Mouse (Mus musculus) cerebellum, adult 8-10 months (tissue): ENCODE results near the gene Atp1b1.

Experiments used
- DNase-seq: peaks from one replicate; pipeline ENCODE4 v3.0.0; 2022

Gene Atp1b1

DNA sequence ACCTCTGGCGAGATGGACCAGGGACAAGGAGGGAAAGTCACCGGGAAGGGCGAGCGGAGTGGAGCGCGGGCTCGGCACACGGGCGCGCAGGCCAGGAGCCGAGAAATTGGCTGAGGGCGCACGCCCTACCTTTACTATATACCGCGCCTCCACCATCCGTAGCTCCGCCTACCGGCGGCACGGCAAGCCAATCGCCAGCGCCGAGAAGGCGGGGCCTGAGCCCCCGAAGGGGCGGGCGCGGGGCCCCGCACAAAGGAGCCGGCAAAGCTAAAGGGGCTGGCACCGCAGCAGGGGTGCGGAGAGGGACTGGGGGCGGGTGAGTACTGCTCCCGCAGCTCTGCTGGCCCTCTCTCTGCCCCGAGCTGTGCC is at the start of gene Atp1b1:
Atp1b1 (minus strand) TSS at position 111 of the 369 bp plus-strand sequence.
- DNase-seq: peak; percentile 93

DNA sequence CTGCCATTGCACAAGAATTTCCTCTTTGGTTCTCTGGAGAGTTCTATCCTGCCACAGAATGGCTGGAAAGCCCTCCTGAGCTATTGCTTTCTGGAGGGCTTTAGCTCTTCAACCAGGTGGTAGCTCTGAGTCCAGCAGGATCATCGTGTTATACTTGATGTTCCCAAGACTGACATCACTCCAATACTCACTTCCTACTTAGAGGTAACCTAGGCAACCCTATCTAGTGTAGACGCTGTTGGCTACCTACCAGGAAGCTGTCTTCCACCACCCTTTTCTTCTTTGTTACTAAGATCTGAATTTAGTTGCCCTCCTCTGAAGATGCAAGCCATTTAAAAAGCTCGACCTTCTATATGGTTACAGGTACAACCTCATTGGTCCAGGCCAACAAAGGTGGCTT is 46.9 kb upstream of the Atp1b1 start:
- DNase-seq: no peak

DNA sequence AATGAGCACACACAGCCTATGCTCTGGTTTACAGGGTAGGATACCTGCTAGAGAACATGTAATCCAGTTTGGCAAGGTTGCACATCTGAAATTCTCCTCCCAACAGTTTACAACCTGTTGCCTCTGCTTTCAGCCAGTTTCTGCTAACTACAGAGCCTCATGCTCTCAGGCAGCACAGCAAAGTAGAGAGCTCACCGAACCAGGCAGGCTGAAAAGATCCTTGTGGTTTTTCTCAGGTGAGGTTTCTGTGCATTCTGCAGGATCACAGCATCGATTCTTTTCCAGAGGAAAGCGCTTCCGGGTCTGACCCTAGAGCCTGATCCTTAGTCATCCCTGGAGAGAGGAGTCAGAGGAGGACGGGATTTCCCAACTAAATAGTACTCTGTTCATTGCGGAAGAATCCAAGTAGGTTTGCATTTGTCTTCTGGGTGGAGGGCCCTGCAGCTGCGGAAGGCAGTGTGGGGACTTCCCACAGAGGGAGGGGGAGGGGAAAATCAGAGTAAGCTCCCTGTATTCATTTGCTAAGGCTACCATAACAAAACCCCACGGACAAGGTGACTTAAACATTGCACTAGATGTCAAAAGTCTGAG is 45.1 kb upstream of the Atp1b1 start:
- no peak for DNase-seq

DNA sequence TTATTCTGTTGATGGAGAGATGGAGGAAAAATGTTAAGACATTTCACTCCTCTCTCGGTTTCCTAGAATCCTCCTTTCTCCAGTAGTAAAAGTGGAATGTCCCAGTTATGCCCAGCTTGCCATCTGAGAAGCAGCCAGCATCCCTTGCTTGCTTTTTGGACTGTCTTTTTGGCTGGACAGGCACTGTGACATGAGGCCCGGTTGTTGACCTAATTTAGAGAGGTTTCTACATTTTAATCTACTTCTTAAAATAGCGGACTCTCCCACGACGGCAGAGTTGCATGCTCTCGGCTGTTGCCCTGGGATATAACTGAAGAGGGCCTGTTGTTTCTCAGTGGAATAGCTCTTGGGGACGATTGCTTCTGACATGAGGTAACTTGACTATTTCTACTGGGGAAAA is 44.1 kb upstream of the Atp1b1 start:
- DNase-seq: peak; percentile 27

DNA sequence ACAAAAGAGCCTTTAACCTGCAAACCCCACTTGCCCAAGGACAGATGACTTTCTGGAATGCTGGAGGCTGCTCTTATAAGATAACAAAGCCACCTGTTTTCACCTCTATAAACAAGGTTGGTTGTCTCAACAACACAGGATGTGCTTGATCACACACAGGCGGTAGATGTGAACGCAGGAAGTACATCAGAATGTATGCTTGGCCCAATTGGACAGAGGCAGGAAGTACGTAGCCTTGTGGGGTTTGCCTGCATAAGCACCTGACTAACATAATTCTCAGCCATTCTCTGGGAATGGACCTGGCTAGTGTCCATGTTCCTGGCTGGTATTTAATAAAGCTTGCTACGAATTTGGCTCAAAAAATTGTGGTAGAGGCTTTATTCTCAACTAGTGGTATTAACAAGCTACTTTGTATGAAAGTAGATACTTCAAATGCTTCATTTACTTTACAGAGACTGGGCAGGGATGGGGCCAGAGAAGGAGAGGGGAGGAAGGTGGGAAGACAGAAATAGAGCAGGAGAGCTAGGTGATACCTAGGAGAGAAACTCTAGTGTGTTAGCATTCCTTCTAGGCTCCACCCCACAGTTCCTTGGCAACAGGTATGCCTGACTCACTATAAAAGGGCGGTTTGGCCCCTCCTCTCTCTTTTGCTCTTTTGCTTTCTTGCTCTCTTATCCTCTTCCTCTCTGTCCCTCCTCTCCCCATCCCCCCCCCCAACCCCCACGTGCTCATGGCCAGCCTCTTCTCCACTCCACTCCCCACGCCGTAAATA is 36.8 kb upstream of the Atp1b1 start:
- no peak for DNase-seq

DNA sequence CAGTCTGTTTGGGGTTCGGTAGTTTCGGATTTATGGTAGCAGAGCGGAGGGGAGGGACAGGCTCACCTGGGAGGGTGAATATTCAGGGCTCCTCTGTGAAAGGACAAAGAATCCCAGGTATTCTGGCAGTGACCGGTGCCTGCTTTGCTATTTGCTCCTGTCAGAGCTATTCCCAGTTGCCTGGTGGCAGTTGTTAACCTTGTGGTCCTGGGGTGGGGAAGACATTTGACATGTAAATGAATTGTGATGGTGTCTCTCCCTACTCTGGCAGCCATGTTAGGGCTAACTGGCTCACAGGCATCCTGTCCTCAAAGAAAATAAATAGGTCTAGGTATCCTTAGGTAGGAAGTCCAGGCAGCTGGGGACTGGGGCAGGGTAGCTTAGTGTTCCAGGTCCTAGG is 36.1 kb upstream of the Atp1b1 start:
- no peak for DNase-seq

DNA sequence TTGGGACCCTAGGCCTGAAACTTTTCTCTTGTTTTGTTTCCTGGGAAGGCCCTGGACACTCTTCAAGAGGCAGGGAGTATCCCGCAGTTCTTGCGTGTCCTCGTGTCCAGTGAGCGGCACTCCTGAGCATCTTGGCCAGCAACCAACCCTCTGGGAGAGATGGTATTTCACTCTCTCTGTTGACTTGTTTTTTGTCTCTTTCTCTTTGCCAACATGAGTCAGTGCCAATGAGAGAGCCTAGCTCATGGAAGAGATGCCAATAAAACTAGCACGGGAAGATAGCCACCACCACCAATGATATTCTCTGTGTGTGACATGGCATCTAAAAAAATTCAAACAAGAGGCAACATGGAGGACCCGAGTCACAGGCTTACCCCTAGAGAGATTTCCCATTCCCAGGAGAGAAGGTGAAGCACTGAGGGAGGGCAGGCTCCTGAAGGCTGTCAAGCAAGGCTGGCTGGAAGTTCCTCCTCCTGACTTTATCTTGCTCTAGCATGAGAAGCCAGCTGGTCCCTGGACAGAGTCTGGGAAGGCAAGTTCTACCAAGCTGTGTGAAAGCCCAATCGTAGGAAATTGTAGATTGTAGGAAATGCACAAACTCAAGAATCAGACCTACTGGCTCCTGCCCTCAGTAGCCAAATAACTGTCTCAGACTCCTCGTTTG is 35.0 kb upstream of the Atp1b1 start:
- peak; percentile 63 for DNase-seq

DNA sequence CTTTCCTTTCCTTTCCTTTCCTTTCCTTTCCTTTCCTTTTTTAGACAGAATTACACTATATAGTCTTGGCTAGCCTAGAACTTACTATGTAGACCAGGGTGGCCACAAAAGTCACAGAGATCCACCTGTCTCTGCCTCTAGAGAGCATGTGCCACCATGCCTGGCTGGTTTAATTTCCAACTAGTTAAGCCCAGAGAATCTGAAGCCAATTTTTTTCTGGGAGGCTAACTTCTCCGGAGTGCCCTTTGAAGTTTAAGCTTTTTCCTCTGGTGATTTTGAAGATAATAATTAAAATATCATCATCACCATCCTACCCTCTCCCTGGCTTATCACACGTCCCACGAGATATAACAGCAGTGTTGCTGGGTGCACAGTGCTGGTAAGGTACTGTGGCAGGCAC is 34.3 kb upstream of the Atp1b1 start:
- no peak for DNase-seq

DNA sequence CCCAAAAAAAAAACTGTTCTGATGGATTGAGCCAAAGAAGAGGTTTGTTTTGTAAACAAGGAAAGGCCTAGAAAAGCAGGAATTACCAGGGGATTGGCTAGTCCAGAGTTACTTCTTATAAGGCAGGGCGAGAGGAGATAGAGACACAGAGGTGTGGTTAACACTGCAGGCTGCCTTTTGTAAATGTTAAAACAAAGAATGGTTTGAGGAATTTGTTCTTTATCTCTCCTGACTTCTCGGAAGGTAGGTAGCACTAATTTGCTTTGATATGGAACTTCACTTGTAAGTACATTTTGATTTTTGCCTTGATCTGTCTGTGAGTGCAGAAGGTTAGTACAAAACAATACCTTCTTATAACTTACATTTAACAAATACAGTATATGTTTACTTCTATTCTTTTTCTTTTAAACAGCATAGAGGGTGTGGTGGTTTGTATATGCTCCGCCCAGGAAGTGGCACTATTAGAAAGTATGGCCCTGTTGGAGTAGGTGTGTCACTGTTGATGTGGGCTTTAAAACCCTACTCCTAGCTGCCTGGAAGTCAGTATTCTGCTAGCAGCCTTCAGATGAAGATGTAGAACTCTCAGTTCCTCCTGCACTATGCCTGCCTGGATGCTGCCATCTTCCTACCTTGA is 31.9 kb upstream of the Atp1b1 start:
- no peak for DNase-seq

DNA sequence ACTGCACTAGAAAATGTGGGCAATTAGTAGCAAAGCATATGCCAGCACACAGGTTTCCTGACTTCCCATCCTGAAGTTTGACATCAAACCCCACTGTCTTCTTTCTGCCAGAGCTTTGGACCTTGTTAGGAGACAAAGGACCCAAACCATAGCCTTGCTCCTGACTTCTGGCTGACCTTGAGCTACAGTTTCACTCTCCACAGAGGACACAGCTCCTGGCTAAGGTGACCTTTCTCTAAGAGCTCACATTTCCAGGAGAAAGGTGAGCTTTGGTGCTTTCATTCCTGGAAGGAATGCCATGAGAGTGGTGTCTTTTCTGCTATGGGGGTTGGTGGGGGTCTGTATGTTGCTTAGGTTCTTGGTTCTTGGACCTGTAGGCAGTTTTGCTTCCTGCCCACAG is 25.6 kb upstream of the Atp1b1 start:
- no peak for DNase-seq

DNA sequence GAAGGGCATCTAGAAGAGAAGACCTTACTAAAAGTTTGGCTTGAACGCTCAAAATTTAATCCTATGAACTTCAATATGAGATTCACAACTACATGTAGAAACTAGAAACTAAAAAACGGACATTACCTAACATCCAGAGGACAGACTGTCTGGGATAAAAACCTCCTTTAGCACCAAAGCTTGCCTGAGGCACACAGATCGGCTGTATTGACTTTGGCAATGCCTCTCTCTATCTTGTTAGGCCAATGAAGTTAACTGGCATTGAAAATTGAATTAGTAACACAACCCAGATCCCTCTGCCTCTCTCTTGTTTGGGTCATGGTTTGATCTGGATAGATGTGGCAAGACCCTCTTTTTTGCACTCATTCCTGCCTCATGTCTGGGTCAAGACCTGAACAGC is 24.7 kb upstream of the Atp1b1 start:
- no peak for DNase-seq

DNA sequence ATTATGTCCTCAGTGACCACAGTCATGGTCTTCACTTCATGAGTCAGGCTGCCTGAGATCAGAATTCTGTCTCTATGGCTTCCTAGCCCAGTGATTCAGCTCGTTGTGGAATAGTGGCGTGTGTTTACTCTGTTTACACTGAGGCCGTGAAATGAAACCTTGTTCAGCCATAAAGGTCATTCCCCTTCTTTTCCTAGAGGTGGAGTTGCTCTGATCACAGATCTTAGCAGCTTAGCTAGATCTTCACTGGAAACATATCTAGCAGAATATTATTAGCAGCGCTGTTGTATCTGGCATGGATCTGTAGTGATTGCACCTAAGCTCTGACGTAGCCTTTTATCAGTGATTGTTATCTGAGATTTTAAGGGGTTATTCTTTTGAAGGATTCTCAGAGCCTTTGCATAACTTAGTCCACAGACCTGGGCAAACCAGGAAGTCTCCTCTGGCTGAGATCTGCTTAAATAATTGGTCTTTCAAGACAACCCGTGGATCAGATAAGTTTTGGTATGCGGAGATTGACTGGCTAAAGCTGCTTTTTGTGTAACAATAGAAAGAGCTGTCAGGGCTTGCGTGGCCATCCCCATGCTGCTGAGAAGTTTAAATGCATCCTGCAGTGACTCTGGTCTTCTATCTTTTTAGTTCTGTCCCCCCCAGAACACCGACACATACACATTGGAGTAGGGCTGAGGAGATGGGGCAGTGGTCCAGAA is 23.6 kb upstream of the Atp1b1 start:
- no peak for DNase-seq

DNA sequence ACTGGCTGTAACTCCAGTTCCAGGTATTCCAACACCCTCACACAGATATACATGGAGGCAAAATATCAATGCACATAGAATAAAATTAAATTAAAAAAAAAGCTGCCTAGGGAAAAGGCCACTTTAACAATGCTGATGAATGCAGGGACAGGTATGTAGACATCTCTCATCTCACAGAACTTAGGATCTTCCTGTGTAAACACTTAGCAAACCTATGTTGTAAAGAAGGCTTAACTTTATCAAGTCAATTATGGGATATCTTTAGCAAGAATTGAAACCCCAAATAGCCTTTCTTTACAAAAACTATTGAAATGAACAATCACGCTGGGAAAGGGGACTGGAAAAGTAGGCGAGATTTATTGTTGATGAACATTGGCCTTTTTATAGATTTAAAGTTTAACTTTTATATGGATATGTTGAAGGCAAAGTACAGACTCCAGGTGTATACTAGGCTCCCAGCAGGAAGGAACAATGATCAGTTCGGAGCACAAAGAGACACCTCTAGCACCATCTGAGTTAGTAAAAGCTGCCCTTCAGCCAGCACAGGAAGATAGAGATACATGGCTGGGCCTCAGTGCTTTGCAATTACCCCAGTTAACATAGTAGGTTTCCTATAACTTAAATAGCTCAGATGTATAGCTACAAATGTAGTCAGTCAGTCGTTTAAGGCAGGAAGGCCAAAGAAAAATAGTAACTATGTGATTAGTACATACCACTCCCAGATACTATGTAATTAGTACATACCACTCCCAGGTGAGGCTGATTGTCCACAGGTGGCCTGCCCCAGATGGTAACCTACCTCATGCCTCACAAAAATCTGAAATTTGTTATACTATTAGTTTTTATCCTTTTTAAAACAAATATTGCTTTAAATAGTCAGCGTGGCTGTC is 22.8 kb upstream of the Atp1b1 start:
- DNase-seq: no peak

DNA sequence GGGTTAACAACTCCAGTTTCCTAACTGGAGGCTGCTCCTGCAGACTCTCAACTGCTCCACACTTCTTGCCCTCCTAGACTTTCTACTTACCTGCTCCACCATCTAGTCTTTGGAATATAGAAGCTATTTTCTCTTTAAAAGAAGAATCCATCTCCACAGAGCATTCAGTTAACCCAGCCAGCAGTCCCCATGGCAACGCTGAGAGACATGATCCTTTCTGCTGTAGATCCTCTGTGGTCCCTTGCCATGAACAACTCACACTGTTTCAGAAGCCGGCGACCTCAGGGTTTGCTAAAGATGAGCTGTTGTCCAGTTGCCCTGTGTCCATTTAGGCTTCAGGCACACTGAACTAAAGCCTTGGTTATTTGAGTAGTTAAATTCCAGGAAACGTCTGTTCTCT is 17.7 kb upstream of the Atp1b1 start:
- no peak for DNase-seq

DNA sequence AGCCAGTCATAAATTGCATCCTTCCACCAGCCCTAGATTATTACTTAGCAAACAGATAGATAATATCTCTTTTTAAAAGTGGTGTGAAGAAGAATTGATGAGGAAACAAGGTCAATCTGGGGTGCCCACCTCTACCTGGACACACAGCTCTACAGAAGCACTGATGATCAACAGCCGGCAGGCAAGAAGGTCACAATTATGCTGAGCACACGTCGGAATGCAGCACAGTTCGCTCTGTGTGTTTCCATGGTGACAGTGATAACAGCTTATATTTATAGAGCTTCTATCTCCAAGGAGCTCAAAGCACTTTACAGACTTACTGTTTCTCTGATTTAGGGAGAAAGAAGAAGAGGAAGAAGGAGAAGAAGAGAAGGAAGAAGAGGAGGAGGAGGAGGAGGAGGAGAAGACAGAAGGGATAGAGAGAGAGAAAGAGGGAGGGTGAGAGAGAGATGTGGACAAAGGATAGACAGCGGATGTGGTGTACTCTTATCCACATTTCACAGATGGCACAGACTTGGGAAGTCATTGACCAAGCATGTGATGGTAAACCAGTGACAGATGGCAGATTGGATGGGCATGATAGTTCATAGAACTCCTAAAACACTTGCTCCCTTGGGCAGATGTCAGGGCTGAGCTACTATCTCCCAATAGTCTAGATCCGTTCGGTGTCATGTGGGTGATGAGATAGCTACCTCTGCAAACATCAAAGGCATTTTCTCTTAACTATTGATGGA is 16.8 kb upstream of the Atp1b1 start:
- DNase-seq: no peak

DNA sequence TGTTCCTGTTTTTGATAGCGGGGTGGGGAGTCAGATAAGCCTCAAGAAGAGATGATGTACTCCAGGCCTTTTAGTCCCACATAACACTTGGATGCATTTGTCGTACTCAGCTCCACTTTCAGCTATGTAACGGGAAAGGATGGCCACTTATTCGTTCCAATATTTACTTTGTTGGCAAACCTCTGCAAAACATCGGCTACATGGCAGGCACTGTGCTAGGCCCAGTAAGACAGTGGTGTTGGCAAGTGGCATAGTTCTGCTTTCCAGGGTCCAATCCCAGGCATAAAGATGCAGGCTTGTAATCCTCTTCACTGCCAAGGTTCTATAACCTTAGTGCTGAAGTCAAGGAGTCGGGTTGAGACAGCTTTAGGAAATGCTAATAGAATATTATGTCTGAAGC is 16.2 kb upstream of the Atp1b1 start:
- DNase-seq: no peak

DNA sequence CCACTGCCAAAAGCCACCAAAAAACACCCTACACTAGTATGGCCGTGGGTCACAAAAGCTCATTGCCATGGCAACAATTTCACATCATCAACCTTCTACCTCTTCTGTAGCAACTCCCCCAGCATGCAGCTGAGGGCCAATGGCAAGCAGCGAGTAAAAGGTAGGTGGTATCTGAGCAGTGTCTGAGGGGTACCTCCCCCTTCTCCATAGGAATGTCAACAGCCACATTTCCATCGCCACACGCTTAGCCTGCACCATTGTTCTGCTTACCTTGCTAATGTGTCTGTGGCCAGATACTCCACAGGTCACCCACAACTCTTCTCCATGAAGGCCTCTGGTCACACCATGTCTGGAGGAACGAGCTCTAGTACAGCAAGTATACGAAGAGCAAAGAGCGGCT is 15.2 kb upstream of the Atp1b1 start:
- DNase-seq: no peak

DNA sequence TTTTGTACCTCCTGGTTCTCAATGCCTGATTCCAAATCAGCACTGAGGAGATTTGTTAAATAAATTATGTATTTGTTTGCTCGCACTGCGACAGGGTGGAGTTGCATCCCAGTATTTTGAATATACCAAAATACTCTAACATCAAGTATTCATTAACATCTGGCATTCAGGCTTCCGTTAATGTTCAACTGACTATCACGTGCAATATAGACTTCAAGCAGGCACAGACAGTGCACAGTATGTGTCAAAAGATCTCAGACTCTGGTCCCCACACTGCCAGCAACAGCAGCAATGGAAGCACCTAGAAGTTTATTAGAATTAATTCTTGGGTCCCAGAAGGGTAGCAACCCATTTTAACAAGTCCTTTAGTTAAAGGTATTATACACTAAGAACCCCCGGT is 13.5 kb upstream of the Atp1b1 start:
- DNase-seq: no peak

DNA sequence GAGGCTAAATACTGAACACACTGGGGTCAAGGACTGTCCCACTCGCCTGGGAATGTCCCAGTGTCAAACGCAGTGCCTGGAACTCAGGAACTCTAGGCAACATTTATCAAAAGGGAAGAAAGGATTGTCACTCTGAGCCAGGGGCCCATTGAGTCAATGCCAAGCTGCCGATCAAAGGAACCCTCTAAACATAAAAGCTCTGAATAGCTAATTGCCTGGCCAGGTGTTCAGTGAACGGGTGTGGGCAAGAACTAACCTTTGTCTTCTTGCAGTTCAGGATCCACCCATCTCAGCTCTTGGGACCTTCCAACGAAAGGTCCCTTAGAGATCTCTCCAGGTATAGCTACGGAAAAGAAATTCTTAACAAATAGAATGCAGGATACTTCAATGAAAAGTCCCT is 12.8 kb upstream of the Atp1b1 start:
- no peak for DNase-seq

DNA sequence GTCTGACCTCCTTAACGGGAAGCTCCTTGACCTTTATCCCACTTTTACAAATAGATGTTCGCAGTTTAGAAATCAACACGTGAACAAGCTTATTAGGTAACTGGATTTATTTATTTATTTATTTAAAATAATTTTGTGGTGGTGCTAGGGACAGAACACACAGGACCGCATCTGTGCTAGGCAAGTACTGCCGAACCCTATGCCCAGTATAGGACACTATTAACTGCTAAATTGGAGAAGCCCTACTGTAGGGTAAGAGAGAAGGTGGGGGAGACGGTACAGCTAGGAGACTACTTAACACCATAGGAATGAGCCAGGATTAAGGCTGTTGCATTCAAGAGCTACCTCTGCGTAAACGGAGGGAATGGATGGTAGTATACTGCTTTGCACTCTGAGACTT is 10.2 kb upstream of the Atp1b1 start:
- DNase-seq: no peak

DNA sequence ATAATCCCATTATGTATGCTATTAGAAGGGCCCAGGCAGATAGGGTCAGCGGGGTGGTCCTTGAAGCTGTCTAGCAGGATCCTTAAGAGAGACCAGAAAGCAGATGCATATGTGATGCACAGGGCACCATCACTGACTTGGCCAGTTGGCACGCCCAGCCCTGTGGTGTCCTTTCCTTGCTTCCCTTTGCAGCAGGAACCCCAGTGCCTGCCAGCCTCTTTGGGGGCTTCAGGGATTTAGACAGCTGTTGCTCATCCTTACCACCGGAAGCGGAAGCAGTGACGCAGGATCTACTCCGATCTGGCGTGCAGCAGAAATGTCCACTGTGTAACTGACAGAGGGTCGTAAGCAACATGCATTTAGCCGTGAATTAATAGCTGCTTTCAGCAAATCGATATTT is 9.3 kb upstream of the Atp1b1 start:
- no peak for DNase-seq

DNA sequence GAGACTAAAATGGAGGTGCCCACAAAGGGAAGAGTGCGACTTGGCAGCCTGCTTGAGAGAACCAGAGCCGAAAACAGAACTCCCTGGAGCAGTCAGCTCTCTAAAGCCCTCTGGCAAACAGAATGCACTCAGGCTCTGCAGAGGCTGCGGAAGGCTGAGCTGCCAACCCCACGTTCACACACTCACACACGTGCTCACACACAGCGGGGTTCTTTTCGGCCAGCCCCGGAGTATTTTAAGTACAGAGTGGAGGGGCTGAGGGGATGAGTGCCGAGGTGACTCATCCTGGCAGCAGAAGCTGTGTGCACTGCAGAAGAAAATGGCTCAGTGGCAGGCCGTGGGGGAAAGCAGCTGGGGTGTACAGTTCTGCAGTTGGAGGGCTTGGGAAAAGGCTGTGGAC is 3.6 kb upstream of the Atp1b1 start:
- peak; percentile 77 for DNase-seq
